Comparison of ENCODE assay signal across 24 mouse cellular contexts in the genomic region with DNA sequence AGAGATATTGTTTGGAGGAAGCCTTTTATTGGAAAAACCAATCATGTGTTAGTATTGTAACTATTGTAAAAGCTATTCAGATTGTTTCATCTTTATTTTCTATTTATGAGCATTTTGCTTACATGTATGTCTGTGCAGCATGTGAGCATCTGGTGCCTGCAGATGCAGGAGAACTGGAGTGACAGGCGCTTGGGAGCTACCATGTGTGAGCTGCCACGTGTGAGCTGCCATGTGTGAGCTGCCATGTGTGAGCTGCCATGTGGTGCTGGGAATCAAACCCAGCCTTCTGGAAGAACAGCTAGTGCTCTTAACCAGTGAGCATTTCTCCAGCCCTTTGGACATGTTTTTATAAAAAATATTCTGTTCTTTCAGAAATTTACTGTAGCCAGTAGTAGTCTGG. TPM values are rescaled to one million over a fixed set of nuclear protein-coding genes. Genes with fewer than 3 reads are reported as not detected.
DNase-seq lines count a peak whose midpoint lies in the region; ATAC-seq and TF ChIP-seq lines count a peak whose summit lies in the region.
"Had no signal": no experiment of that assay in that cellular context is flagged by ENCODE, and none has a peak within 500 bp of the region (broad histone marks: within the 10 kb centered on the region; RNA-seq: fewer than 3 reads in every experiment).

No protein-coding gene starts in this region.

- ATAC-seq in forebrain, embryonic 14.5 days = peak; percentile 74; the same call in 1 of the 2 replicates
- ATAC-seq in forebrain, embryonic 12.5 days (ENCODE audit: low FRiP score) = no peak
- peak; percentile 67; the same call in 1 of the 2 replicates for ATAC-seq in forebrain, embryonic 16.5 days
- ATAC-seq in liver, postnatal 0 days = no peak
- ATAC-seq: CD4-positive, CD25-positive, alpha-beta regulatory T cell, adult 4 months had no signal

- no peak overlapping the region for H3K4me2 ChIP-seq in forebrain, embryonic 14.5 days (ENCODE audit: low read length)
- no peak overlapping the region for H3K4me2 ChIP-seq in forebrain, embryonic 12.5 days
- H3K4me2 ChIP-seq in forebrain, embryonic 16.5 days (ENCODE audit: low read length) = no peak overlapping the region
- H3K4me2 ChIP-seq in liver, postnatal 0 days (ENCODE audit: low read depth, low read length) = no peak overlapping the region
- H3K4me2 ChIP-seq: embryonic facial prominence, embryonic 13.5 days; embryonic facial prominence, embryonic 15.5 days had no signal

- peaks cover 8% of the 10 kb centered on the region for H3K79me2 ChIP-seq in heart, adult 2 months (replicated peaks; ENCODE audit: control insufficient read depth, insufficient read depth, low read length)
- H3K79me2 ChIP-seq in MEL (ENCODE audit: control insufficient read depth, insufficient read depth, low read length, poor library complexity) = peaks cover 61% of the 10 kb centered on the region

- H3K36me3 ChIP-seq in forebrain, embryonic 14.5 days (ENCODE audit: control insufficient read depth, insufficient read depth, low read length) = no peaks in the 10 kb centered on the region
- H3K36me3 ChIP-seq in forebrain, embryonic 12.5 days (replicated peaks) = no peaks in the 10 kb centered on the region
- H3K36me3 ChIP-seq in forebrain, embryonic 16.5 days (ENCODE audit: control insufficient read depth, insufficient read depth) = no peaks in the 10 kb centered on the region
- no peaks in the 10 kb centered on the region for H3K36me3 ChIP-seq in forebrain, embryonic 10.5 days (replicated peaks)
- H3K36me3 ChIP-seq in heart, adult 2 months (ENCODE audit: control insufficient read depth, insufficient read depth, low read length) = peaks cover 40% of the 10 kb centered on the region
- H3K36me3 ChIP-seq in MEL (ENCODE audit: control insufficient read depth in 1 of 2, insufficient read depth in 2 of 2, low read length in 2 of 2) = peaks cover 0 to 47% of the 10 kb centered on the region in 2 experiments; a peak in 3 of 4 replicates
- H3K36me3 ChIP-seq in liver, postnatal 0 days (replicated peaks; ENCODE audit: insufficient read depth, low read length) = no peaks in the 10 kb centered on the region
- H3K36me3 ChIP-seq: embryonic facial prominence, embryonic 13.5 days; embryonic facial prominence, embryonic 15.5 days had no signal

- intact Hi-C loops in heart, adult 2 months (cut with DNase I) = no loop called here

- TF ChIP-seq RAD21 in MEL (IDR thresholded peaks at IDR 0.05; ENCODE audit: low read depth, low read length) = no peak

- H3K9me3 ChIP-seq in forebrain, embryonic 14.5 days (replicated peaks; ENCODE audit: control insufficient read depth, low read length) = no peaks in the 10 kb centered on the region
- no peaks in the 10 kb centered on the region for H3K9me3 ChIP-seq in forebrain, embryonic 12.5 days
- H3K9me3 ChIP-seq in forebrain, embryonic 16.5 days (ENCODE audit: control insufficient read depth, low read length) = no peaks in the 10 kb centered on the region
- H3K9me3 ChIP-seq in forebrain, embryonic 10.5 days = no peaks in the 10 kb centered on the region
- no peaks in the 10 kb centered on the region for H3K9me3 ChIP-seq in MEL (replicated peaks; ENCODE audit: insufficient read depth, low read length)
- no peaks in the 10 kb centered on the region for H3K9me3 ChIP-seq in liver, postnatal 0 days (ENCODE audit: low read length)
- H3K9me3 ChIP-seq: embryonic facial prominence, embryonic 13.5 days; embryonic facial prominence, embryonic 15.5 days; G1E had no signal

- no peak overlapping the region for H3K4me3 ChIP-seq in forebrain, embryonic 14.5 days (ENCODE audit: low read depth, low read length)
- no peak overlapping the region for H3K4me3 ChIP-seq in forebrain, embryonic 12.5 days (replicated peaks)
- no peak overlapping the region for H3K4me3 ChIP-seq in forebrain, embryonic 16.5 days (replicated peaks; ENCODE audit: low read length)
- no peak overlapping the region for H3K4me3 ChIP-seq in forebrain, embryonic 10.5 days
- H3K4me3 ChIP-seq in heart, adult 2 months = no peak overlapping the region
- H3K4me3 ChIP-seq in MEL (ENCODE audit: control insufficient read depth in 1 of 2, insufficient read depth in 1 of 2, low read depth in 2 of 2, low read length in 2 of 2) = no peak overlapping the region; a peak in 1 of 4 replicates
- H3K4me3 ChIP-seq in liver, postnatal 0 days (ENCODE audit: low read depth, low read length) = no peak overlapping the region
- H3K4me3 ChIP-seq: embryonic facial prominence, embryonic 13.5 days; embryonic facial prominence, embryonic 15.5 days; erythroblast, embryonic 14.5 days had no signal

- no peak for TF ChIP-seq EP300 in heart, adult 2 months (IDR thresholded peaks at IDR 0.05; ENCODE audit: insufficient read depth, low read depth, low read length)
- TF ChIP-seq EP300 in MEL (IDR thresholded peaks at IDR 0.05; ENCODE audit: low read depth in 1 of 2, low read length in 2 of 2) = no peak
- no peak for TF ChIP-seq EP300 in liver, postnatal 0 days (IDR thresholded peaks at IDR 0.05; ENCODE audit: low read depth)

- TF ChIP-seq POLR2A in heart, adult 2 months (IDR thresholded peaks at IDR 0.05; ENCODE audit: insufficient read depth, low read depth, low read length) = no peak
- no peak for TF ChIP-seq POLR2A in MEL (IDR thresholded peaks at IDR 0.05; ENCODE audit: control insufficient read depth in 1 of 2, insufficient read depth in 1 of 2, low read depth in 1 of 2, low read length in 2 of 2, poor library complexity in 1 of 2)

- no peak for TF ChIP-seq CTCF in heart, adult 2 months (IDR thresholded peaks at IDR 0.05)
- no peak for TF ChIP-seq CTCF in MEL (IDR thresholded peaks at IDR 0.05 in 2 of 3, conservative IDR thresholded peaks at IDR 0.05 in 1 of 3; ENCODE audit: control insufficient read depth in 1 of 3, insufficient read depth in 1 of 3, low read depth in 2 of 3, low read length in 3 of 3, poor library complexity in 1 of 3, severe bottlenecking in 1 of 3)
- no peak for TF ChIP-seq CTCF in liver, postnatal 0 days (IDR thresholded peaks at IDR 0.05; ENCODE audit: low read depth)

- H3K27ac ChIP-seq in forebrain, embryonic 14.5 days (ENCODE audit: low read depth, low read length) = no peak overlapping the region
- H3K27ac ChIP-seq in forebrain, embryonic 12.5 days = no peak overlapping the region
- H3K27ac ChIP-seq in forebrain, embryonic 16.5 days (ENCODE audit: low read length) = no peak overlapping the region
- H3K27ac ChIP-seq in forebrain, embryonic 10.5 days = no peak overlapping the region
- H3K27ac ChIP-seq in heart, adult 2 months = peak overlapping the region; percentile 32; the same call in 1 of the 2 replicates
- H3K27ac ChIP-seq in MEL (ENCODE audit: control insufficient read depth, low read depth, low read length) = no peak overlapping the region
- H3K27ac ChIP-seq in liver, postnatal 0 days (ENCODE audit: low read depth) = no peak overlapping the region
- H3K27ac ChIP-seq: embryonic facial prominence, embryonic 13.5 days; embryonic facial prominence, embryonic 15.5 days had no signal

- no peaks in the 10 kb centered on the region for H3K27me3 ChIP-seq in forebrain, embryonic 14.5 days (replicated peaks; ENCODE audit: control insufficient read depth, insufficient read depth, low read length)
- H3K27me3 ChIP-seq in forebrain, embryonic 12.5 days = no peaks in the 10 kb centered on the region
- H3K27me3 ChIP-seq in forebrain, embryonic 16.5 days (replicated peaks; ENCODE audit: control insufficient read depth, insufficient read depth, low read length) = no peaks in the 10 kb centered on the region
- H3K27me3 ChIP-seq in forebrain, embryonic 10.5 days (ENCODE audit: poor library complexity, severe bottlenecking) = no peaks in the 10 kb centered on the region
- H3K27me3 ChIP-seq in heart, adult 2 months (ENCODE audit: control insufficient read depth, insufficient read depth, low read length) = no peaks in the 10 kb centered on the region
- H3K27me3 ChIP-seq in MEL (ENCODE audit: control insufficient read depth in 1 of 2, insufficient read depth in 2 of 2, low read length in 2 of 2) = no peaks in the 10 kb centered on the region
- no peaks in the 10 kb centered on the region for H3K27me3 ChIP-seq in liver, postnatal 0 days (ENCODE audit: insufficient read depth, low read length)
- H3K27me3 ChIP-seq: CH12.LX; embryonic facial prominence, embryonic 13.5 days; embryonic facial prominence, embryonic 15.5 days had no signal

- WGBS in forebrain, embryonic 14.5 days = 76% methylated on average over 2 of the region's 2 CpGs
- WGBS in forebrain, embryonic 12.5 days = 90% methylated on average over 2 of the region's 2 CpGs
- 65% methylated on average over 2 of the region's 2 CpGs for WGBS in forebrain, embryonic 16.5 days
- WGBS in forebrain, embryonic 10.5 days = 95% methylated on average over 2 of the region's 2 CpGs
- 69% methylated on average over 2 of the region's 2 CpGs for WGBS in heart, adult 2 months
- WGBS in liver, postnatal 0 days (ENCODE audit: insufficient replicate concordance) = 81% methylated on average over 2 of the region's 2 CpGs

- no peak overlapping the region for H3K9ac ChIP-seq in forebrain, embryonic 14.5 days (ENCODE audit: low read length)
- no peak overlapping the region for H3K9ac ChIP-seq in forebrain, embryonic 12.5 days
- H3K9ac ChIP-seq in forebrain, embryonic 16.5 days (replicated peaks; ENCODE audit: low read depth, low read length) = no peak overlapping the region
- H3K9ac ChIP-seq in heart, adult 2 months (ENCODE audit: low read depth, low read length) = no peak overlapping the region
- no peak overlapping the region for H3K9ac ChIP-seq in MEL (ENCODE audit: control insufficient read depth, low read depth, low read length, poor library complexity, severe bottlenecking)
- H3K9ac ChIP-seq in liver, postnatal 0 days (replicated peaks) = no peak overlapping the region
- H3K9ac ChIP-seq: embryonic facial prominence, embryonic 13.5 days; embryonic facial prominence, embryonic 15.5 days had no signal

- peak; percentile 37 for DNase-seq in forebrain, embryonic 14.5 days (ENCODE audit: low spot score)
- no peak for DNase-seq in forebrain, embryonic 10.5 days (ENCODE audit: extremely low spot score, low spot score)
- no peak for DNase-seq in heart, adult 2 months
- DNase-seq in heart, adult 11 months = no peak
- no peak for DNase-seq in MEL (ENCODE audit: low read depth, low spot score)
- no peak for DNase-seq in liver, postnatal 0 days
- DNase-seq: adrenal gland, adult 2 months; adrenal gland, postnatal 10 days; adrenal gland, postnatal 25 days; B cell, adult 2 months; cerebellum, adult 18-20 months; cerebellum, adult 8-10 months; cerebellum, adult 9-11 months; cerebellum, postnatal 14 days; cerebellum, postnatal 36 days; embryo, embryonic 11 days had no signal

- H3K4me1 ChIP-seq in forebrain, embryonic 14.5 days (ENCODE audit: control insufficient read depth, insufficient read depth, low read length) = no peaks in the 10 kb centered on the region
- no peaks in the 10 kb centered on the region for H3K4me1 ChIP-seq in forebrain, embryonic 12.5 days
- peaks cover 4% of the 10 kb centered on the region; the same call in 1 of the 2 replicates for H3K4me1 ChIP-seq in forebrain, embryonic 16.5 days (replicated peaks; ENCODE audit: control insufficient read depth, insufficient read depth, low read length)
- H3K4me1 ChIP-seq in forebrain, embryonic 10.5 days = no peaks in the 10 kb centered on the region
- peaks cover 21% of the 10 kb centered on the region for H3K4me1 ChIP-seq in heart, adult 2 months (ENCODE audit: control insufficient read depth, insufficient read depth, low read length)
- H3K4me1 ChIP-seq in MEL (ENCODE audit: control insufficient read depth in 1 of 2, insufficient read depth in 2 of 2, low read length in 2 of 2) = peaks cover 26 to 28% of the 10 kb centered on the region in 2 experiments
- peaks cover 27% of the 10 kb centered on the region for H3K4me1 ChIP-seq in liver, postnatal 0 days (ENCODE audit: insufficient read depth)

RNA-seq across cellular contexts. Expression of gene Ppp1r12a, which starts 18.3 kb away (rescaled TPM):
- 64.9 and 71.5 TPM in 2 replicates for polyA plus RNA-seq in forebrain, embryonic 14.5 days (2014; fragmentation: Nextera tagmentation; extraction: Ambion mirVana)
- polyA plus RNA-seq in forebrain, embryonic 12.5 days (2016; fragmentation: Nextera tagmentation; extraction: Ambion mirVana) = 81.4 and 84.7 TPM in 2 replicates
- 81.7 and 87.3 TPM in 2 replicates for polyA plus RNA-seq in forebrain, embryonic 16.5 days (2015; fragmentation: Nextera tagmentation; extraction: Ambion mirVana)
- polyA plus RNA-seq in forebrain, embryonic 10.5 days (2016; fragmentation: Nextera tagmentation; extraction: Ambion mirVana) = 67.5 and 68.0 TPM in 2 replicates
- 10 to 100 TPM; 58.3 to 59.4 TPM for total RNA-seq in heart, adult 2 months (2021)
- 19.4 and 35.2 TPM in 2 replicates for polyA plus RNA-seq in heart, adult 2 months (2012; rRNA removed)
- total RNA-seq in MEL (2012; rRNA removed) = 59.1 and 62.1 TPM in 2 replicates
- 10 to 100 TPM; 46.5 to 86.6 TPM for polyA plus RNA-seq in MEL (2012; ENCODE audit: insufficient read depth in 1 of 2, insufficient read length in 2 of 2, low read depth in 1 of 2, low replicate concordance in 2 of 2, missing spikeins in 1 of 2)
- 23.0 and 25.3 TPM in 2 replicates for polyA plus RNA-seq in liver, postnatal 0 days (2015; fragmentation: Nextera tagmentation; extraction: Ambion mirVana)

Comparison
In these comparisons a context has a peak if more than half of its experiments do, and no peak if none do; other contexts are left out.
1. ATAC-seq: peak in forebrain, embryonic 14.5 days (single experiment) and forebrain, embryonic 16.5 days (single experiment); none in forebrain, embryonic 12.5 days (single experiment) and liver, postnatal 0 days (single experiment).